Mouse (Mus musculus) kidney, postnatal 4 days (tissue): Measurements from ENCODE around the gene Myh10.
"Not testable (repeated sequence)": the region's sequence is repeated elsewhere in the genome, so short reads cannot be mapped to it uniquely, and the experiment has no call there.

Source experiments
- DNase-seq, 2 experiments: peaks; one replicate each; pipeline ENCODE4 v3.0.0; 2021; ENCODE audit warnings: mixed read lengths in 2 of 2

Myh10 gene

DNA sequence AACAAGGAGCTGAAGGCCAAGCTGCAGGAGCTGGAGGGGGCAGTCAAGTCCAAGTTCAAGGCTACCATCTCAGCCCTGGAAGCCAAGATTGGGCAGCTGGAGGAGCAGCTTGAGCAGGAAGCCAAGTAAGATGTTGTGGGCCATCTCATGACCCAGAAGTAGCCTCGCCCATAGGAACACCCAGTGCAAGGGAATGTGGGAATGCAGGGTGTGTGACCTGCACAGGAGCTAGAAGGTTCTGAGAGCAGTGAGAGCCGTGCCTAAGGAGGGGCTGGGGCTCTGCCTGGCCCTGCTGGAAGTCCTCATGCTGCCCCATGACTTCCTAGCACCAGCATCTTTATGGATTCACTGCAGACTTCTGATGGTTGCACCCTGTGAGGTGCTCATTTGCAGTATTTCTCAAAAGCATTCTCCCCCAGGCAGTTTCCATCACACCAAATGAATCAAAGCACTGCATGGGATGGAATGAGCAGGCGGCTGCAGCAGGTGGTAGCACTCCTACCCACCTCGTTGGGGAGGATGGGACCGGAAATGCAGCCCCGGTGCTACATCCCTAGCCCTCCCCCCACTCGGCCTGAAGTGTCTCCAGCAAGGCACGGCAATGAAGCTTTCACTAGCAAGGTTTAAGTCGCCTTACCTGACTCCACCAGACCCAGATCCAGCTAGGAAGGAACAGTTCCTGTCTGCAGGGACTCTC, 120.7 kb downstream of the Myh10 start:
- DNase-seq: no peak

DNA sequence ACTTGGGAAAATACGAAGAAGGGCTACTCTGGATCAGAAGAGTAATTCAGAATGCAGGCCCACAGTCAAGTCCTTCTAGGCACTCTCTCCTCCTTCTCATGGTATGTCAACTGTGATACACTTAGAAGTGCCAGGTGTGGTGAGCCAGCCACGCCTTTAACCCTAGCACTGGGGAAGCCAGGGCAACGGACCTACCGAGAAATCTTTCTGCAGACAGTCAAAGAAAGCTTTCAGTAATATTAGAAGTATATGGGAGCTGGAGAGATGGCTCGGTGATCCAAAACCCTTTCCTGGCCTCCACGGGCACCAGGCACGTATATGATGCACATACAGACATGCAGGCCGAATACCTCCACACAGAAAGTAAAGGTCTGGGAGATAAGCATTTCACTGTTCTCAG, 127.1 kb downstream of the Myh10 start:
- DNase-seq: no peak

DNA sequence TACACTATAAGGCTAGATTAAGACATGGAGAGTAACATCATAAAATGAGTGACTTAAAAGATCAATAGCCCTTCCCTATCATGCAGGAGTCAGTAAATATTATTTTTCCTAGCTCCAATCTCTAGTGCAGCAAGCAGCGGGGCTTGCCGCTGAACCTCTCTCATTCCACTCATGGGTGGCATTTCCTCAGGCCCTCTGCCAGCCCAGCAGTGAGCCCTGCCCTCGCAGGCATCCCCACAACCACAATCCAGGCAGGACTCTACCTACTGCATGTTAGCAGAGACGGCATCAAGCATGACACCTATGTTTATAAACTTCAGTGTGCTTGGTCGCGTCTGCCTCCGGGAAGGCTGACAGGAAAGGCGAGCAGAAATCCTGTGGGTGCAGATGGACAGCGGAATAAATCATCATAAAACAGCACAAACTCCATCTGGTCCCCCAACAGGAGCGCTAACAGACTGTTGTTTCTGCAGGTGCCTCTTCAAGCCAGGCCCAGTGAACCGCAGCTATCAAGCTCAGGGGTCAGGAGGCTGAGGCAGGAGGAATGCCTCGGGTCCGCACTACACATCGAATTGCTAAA, 128.0 kb downstream of the Myh10 start:
- DNase-seq: no peak

DNA sequence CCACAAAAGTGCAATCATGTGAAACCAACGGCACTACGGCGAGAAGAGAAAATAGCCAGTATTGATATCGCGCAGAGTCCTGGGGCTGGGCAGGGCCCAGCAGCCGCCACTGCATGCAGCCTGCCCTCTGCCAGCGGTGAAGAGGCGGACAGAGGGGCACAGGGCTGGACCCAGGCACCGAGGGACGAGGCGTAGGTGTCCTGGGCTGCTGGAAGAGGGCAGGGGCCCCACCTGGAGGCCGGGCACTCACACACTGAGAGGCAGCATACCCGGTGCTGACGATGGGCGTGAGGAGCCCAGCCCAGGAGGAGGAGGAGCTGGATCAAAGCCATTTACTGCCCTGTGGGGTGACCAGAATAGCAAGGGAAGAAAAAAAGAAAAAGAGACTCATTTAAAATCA, 131.0 kb downstream of the Myh10 start:
- no peak for DNase-seq

DNA sequence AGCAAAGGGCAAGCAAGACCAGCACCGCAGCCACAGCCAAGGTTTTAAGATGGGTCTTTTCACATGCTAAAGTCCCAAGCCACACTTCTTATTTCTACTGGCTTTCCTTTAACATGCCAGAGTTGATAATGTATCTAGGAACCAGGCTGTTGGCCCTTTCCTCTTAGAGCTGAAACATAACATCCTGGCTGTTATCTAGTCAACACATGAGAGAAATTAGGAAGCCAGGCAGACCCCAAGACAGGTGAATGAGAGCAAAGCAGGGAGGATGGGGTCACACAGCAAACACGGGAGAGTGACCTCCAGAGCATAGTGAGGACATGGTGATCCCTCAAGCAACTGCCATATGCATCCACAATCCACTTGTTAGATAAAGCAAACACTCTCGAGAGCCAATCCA, 135.4 kb downstream of the Myh10 start:
- DNase-seq: no peak

DNA sequence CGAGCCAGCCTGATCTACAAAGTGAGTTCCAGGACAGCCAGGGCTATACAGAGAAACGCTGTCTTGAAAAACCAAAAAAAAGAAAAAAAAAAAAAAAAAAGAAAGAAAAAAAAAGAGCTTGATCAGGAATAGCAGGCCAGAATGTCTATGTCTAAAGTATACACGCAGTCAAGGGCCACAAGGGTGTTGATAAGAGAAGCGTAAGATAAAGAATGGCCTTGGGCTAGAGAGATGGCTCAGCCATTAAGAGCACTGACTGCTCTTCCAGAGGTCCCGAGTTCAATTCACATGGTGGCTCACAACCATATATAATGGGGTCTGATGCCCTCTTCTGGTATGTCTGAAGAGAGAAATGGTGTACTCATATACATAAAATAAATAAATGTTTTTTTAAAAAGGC, 140.2 kb downstream of the Myh10 start:
- not testable (repeated sequence) for DNase-seq

GRCm38 (mm10) chr11:68832793-68833192, 141.4 kb downstream of the Myh10 start:
- no peak for DNase-seq

GRCm38 (mm10) chr11:68833593-68833992, 142.2 kb downstream of the Myh10 start:
- DNase-seq: no peak

DNA sequence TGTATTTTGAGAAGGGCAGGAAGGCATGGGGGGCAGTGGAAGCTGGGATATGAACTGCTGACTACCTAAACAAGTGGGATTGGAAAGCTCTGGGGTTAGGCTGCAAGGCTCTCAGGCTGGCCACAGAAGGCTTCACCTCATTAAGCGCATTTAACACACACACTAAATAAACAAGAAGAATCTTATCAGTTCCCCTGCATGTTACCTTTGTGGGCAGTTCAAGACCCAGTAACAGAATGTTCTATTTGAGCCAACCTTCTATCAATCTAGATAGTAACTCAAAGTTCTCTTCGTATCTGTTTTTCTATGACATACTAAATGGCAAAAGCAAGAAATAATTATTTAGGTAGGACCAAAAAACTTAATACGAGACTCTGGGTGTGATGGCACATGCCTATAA, 143.7 kb downstream of the Myh10 start:
- DNase-seq: no peak

DNA sequence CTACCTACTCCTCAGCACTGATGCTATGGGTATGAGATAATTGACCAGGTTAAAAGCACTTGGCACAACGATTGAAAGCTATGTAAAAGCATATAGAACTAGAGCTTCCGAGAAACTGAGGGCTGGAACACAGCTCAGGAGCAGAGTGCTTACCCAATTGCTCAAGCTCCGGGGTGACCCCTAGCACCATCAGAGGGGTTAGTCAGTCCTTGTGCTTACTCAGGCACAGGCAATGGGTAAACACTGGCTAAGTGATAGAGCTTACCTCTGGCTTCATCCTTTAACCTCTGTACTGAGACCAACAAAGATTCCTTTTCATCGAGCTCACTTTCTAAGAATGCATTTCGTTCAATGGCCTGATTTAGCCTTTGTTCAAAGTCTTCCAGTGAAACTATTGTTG, 148.2 kb downstream of the Myh10 start:
- no peak for DNase-seq

GRCm38 (mm10) chr11:68850862-68851261, 159.5 kb downstream of the Myh10 start:
- DNase-seq: no peak

- DNase-seq: no peak
Observed at GRCm38 (mm10) chr11:68851644-68852485, 160.5 kb downstream of the Myh10 start.

GRCm38 (mm10) chr11:68852486-68852901, 161.1 kb downstream of the Myh10 start:
- DNase-seq: peak; percentile 76 to 85

DNA sequence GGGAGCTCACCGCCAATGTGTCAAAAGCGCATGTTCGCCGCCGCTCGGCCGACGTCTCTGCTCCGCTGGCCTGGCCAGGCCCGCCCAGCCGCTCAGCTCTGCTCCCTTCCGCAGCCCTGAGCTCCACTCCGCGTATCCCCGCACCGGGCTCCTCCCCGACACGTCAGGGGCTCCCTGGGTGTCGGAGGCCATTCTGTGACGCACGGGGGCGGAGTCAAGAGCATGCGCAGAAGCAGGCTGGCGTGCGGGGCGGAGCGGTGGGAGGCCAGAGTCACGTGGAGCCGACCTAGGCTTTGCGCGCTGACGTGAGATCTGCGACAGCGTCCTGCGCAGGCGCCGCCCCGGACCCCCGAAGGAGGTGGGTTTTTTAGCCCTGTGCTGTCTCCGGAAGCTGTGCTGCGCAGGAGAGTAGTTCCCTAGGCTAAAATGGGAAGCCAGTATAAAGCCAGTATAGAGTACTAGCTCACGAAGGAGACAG, 161.6 kb downstream of the Myh10 start:
- DNase-seq: peak; percentile 100

- peak; percentile 32 to 63 for DNase-seq
Observed at GRCm38 (mm10) chr11:68853611-68854401, 162.4 kb downstream of the Myh10 start.

- no peak for DNase-seq
Observed at GRCm38 (mm10) chr11:68854621-68855020, 163.3 kb downstream of the Myh10 start.

GRCm38 (mm10) chr11:68857329-68857728, 166.0 kb downstream of the Myh10 start:
- DNase-seq: no peak

DNA sequence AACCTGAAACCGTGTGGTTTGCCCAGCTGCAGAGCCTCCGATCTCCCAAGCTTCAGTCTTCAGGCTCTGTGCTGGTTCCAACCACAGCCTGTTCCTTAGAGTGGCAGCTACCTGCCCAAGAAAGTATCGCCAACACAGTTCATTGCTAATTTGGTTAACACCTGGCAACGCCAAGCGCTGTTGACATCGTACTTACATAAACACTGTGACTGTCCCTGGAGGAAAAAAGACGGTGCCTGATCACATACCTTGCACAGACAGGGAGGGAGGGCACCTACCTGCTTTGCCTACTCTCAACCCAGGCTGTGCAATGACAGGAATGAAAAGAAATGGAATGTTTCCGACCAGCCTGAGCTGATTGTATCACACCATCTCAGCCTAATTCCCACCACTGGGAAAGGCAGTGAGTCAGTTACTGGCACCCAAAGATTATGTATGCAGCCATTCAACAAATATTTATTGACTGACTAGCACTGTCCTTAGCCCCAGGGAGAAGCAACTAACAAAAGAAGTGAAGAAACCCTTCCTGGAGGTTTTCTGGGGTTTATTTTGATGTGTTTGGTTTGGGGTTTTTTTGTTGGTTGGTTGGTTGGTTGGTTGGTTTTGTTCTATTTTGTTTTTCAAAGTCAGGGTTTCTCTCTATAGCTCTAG, 168.7 kb downstream of the Myh10 start:
- DNase-seq: no peak

DNA sequence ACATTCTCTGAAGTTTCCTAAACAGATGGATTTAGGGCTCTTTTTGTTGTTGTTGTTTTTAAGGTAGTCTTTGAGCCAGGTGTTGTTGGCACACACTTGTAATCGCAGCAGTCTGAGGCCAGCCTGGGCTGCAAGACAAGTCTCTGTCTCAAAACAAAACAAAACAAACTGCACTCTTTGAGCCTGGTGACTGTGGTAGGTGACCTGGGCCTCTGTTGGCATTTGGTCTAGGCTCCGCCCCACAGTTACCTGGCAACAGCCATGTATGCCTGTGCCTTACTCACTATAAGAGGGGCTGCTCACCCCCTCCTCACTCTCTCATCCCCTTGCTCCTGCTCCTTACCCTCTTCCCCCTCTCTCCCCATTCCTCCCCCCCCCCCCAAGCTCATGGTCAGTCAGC, 170.9 kb downstream of the Myh10 start:
- DNase-seq: no peak

DNA sequence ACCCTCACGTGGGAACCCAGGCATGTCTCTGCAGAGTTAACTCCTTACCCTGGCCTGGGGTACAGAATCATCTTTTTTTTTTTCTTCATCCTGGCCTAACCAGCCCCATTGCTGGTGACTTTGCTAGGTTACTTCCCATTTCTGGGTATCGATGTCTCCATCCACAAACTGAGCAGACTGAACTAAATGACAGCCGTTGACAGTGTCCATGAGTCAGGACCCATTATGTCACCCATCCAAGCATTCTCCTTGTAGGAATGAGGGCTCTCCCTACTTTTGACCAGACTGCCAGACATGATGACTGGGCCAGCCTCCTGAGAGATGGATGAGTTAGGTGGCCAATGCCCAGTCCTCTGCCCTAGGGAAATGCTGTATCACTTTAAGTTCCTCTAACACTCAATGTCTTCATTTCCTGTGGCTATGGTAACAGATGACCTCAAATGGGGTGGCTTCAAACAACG, 172.3 kb downstream of the Myh10 start:
- DNase-seq: no peak

DNA sequence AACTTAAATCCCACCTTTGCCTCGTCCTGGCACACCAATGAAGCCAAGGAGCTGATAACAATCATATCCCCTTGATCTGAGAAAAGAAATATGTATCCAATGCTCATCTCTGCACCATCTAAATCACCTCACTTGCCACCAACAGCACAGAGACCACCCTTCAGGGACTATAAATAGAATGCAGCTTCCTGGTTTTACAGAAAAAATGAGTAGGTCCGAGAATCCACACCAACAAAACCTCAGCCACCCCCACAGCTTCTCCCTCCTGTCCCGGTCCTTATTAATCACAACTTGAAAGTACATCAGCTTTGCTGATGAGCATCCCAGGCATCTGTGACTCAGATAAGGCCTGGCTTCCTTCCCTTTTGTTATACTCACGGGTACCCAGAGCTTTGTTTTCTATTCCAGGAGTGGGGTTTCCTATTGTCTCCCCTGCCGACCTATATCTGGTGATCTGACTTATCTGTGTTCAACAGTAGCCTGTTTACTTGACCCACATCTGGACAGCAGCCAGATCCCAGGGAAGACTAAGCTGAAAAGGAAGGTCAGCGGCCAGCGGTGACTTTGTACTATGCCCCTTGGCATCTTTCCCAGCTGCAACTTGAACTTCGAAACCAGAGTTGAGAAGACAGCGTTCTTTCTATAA, 173.3 kb downstream of the Myh10 start:
- DNase-seq: peak; percentile 82 to 90
